Mouse (Mus musculus) neural tube, embryonic 11.5 days (tissue): ENCODE data around the gene Cfap54. TPM values are rescaled to one million over a fixed set of nuclear protein-coding genes. Genes with fewer than 3 reads are reported as not detected.
A peak's percentile ranks its signal among the peaks of the same experiment; 100 is the strongest.

Source experiments
- ATAC-seq: fragments of 200-750 bp; cut with Nextera tagmentation; 2 replicates; pipeline ENCODE4 v1.8.0; 2017; ENCODE audit warnings: moderate number of reproducible peaks, mild to moderate bottlenecking, moderate TSS enrichment, moderate library complexity; ENCODE audit not compliant: insufficient read depth, low FRiP score, low TSS enrichment
- DNase-seq: peaks from one replicate; pipeline ENCODE4 v3.0.0-alpha.2; 2015; ENCODE audit warnings: low spot score
- H3K27ac ChIP-seq: fragments of 300-500 bp; sonication (generic); 2 replicates; pipeline ENCODE4 v1.5.1; 2014; ENCODE audit warnings: low read depth, mild to moderate bottlenecking, low read length
- H3K27me3 ChIP-seq: fragments of 300-500 bp; sonication (generic); 2 replicates; pipeline ENCODE4 v1.6.1; 2014; ENCODE audit warnings: mild to moderate bottlenecking, low read length, mixed read lengths; ENCODE audit not compliant: control insufficient read depth, insufficient read depth
- H3K36me3 ChIP-seq: fragments of 300-500 bp; sonication (generic); 2 replicates; pipeline ENCODE4 v1.6.1; 2014; ENCODE audit warnings: mild to moderate bottlenecking, low read length, moderate library complexity, mixed read lengths; ENCODE audit not compliant: control insufficient read depth, insufficient read depth
- H3K4me1 ChIP-seq: fragments of 300-500 bp; sonication (generic); 2 replicates; pipeline ENCODE4 v1.6.1; 2014; ENCODE audit warnings: low read length, mixed read lengths; ENCODE audit not compliant: control insufficient read depth, insufficient read depth
- H3K4me2 ChIP-seq: fragments of 300-500 bp; sonication (generic); 2 replicates; pipeline ENCODE4 v1.6.1; 2014; ENCODE audit warnings: low read depth, mild to moderate bottlenecking, moderate library complexity
- H3K4me3 ChIP-seq: fragments of 300-500 bp; sonication (generic); 2 replicates; pipeline ENCODE4 v1.5.1; 2014; ENCODE audit warnings: low read depth, low read length
- H3K9ac ChIP-seq: fragments of 300-500 bp; sonication (generic); 2 replicates; pipeline ENCODE4 v1.6.1; 2014; ENCODE audit warnings: mild to moderate bottlenecking, low read length
- H3K9me3 ChIP-seq: fragments of 300-500 bp; sonication (generic); 2 replicates; pipeline ENCODE4 v1.6.1; 2016; ENCODE audit warnings: low read length; ENCODE audit not compliant: control insufficient read depth
- WGBS: fragments of 180-500 bp; shearing (Covaris S2); extraction: QIAGEN DNeasy Blood & Tissue Kit; methylation state at CpG from one replicate; pipeline ENCODE4 v1.1.7; 2014; 5-methylcytosine and 5-hydroxymethylcytosine counted together
- polyA plus RNA-seq: library from polyadenylated mRNA; unstranded; fragments of >200 nt; fragmentation: Nextera tagmentation; extraction: Ambion mirVana; gene quantifications from 2 replicates; pipeline ENCODE4 v1.2.1, GENCODE M21; 2014

Cfap54 gene
- 0.21 and 0.35 TPM in 2 replicates for polyA plus RNA-seq

- no peaks in the 10 kb centered on the region for H3K36me3 ChIP-seq
Observed at GRCm38 (mm10) chr10:93081133-93081779, at the start of gene Cfap54. TSS of gene Cfap54 (minus strand) at chr10:93081618.

GRCm38 (mm10) chr10:93130456-93130940, 49.1 kb upstream of the Cfap54 start:
- ATAC-seq (no peak), DNase-seq (no peak)
- WGBS: 85% methylated on average over 10 of the region's 10 CpGs
- no peaks in the 10 kb centered on the region for H3K36me3 ChIP-seq
- H3K4me1 ChIP-seq: no peaks in the 10 kb centered on the region
- no peak overlapping the region for H3K4me3 ChIP-seq
- H3K9ac ChIP-seq: no peak overlapping the region
- no peaks in the 10 kb centered on the region for H3K27me3 ChIP-seq
- H3K4me2 ChIP-seq: no peak overlapping the region
- H3K27ac ChIP-seq: no peak overlapping the region
- no peaks in the 10 kb centered on the region for H3K9me3 ChIP-seq

More at GRCm38 (mm10) chr10:93081133-93081779, at the start of gene Cfap54:
- Histone ChIP-seq H3K4me1 (no peaks in the 10 kb centered on the region), H3K4me3 (peak within 1 kb of the TSS; percentile 42), H3K4me2 (peak within 1 kb of the TSS; percentile 48), H3K9ac (peak within 1 kb of the TSS; percentile 33; the same call in 1 of the 2 replicates), H3K27me3 (no peaks in the 10 kb centered on the region), H3K27ac (no peak within 1 kb of the TSS), H3K9me3 (no peaks in the 10 kb centered on the region)
- ATAC-seq (peak; percentile 72), DNase-seq (peak; percentile 93)
- 2% methylated on average over 34 of the region's 34 CpGs for WGBS

- DNase-seq: no peak
- Histone ChIP-seq H3K9ac (no peak overlapping the region), H3K4me2 (no peak overlapping the region), H3K36me3 (no peaks in the 10 kb centered on the region), H3K4me3 (no peak overlapping the region), H3K4me1 (no peaks in the 10 kb centered on the region), H3K9me3 (no peaks in the 10 kb centered on the region), H3K27ac (no peak overlapping the region), H3K27me3 (no peaks in the 10 kb centered on the region)
- 73% methylated on average over 9 of the region's 9 CpGs for WGBS
- no peak for ATAC-seq
Observed at GRCm38 (mm10) chr10:93129904-93130455, 48.6 kb upstream of the Cfap54 start.

GRCm38 (mm10) chr10:93129345-93129744, 47.9 kb upstream of the Cfap54 start:
- no peak overlapping the region for H3K9ac ChIP-seq
- no peaks in the 10 kb centered on the region for H3K9me3 ChIP-seq
- no peaks in the 10 kb centered on the region for H3K4me1 ChIP-seq
- H3K4me3 ChIP-seq: no peak overlapping the region
- no peak overlapping the region for H3K4me2 ChIP-seq
- 86% methylated on average over 1 of the region's 1 CpGs for WGBS
- ATAC-seq: no peak
- no peak for DNase-seq
- no peak overlapping the region for H3K27ac ChIP-seq
- H3K27me3 ChIP-seq: no peaks in the 10 kb centered on the region
- no peaks in the 10 kb centered on the region for H3K36me3 ChIP-seq

GRCm38 (mm10) chr10:93128566-93128965, 47.1 kb upstream of the Cfap54 start:
- Histone ChIP-seq H3K27me3 (no peaks in the 10 kb centered on the region), H3K36me3 (no peaks in the 10 kb centered on the region), H3K4me1 (no peaks in the 10 kb centered on the region), H3K4me3 (no peak overlapping the region), H3K27ac (no peak overlapping the region), H3K9me3 (no peaks in the 10 kb centered on the region), H3K4me2 (no peak overlapping the region), H3K9ac (no peak overlapping the region)
- WGBS: 90% methylated on average over 2 of the region's 2 CpGs
- DNase-seq: no peak
- ATAC-seq: no peak

GRCm38 (mm10) chr10:93126025-93126424, 44.6 kb upstream of the Cfap54 start:
- Histone ChIP-seq H3K4me3 (no peak overlapping the region), H3K9me3 (no peaks in the 10 kb centered on the region), H3K27ac (no peak overlapping the region), H3K9ac (no peak overlapping the region), H3K27me3 (no peaks in the 10 kb centered on the region), H3K4me2 (no peak overlapping the region), H3K4me1 (no peaks in the 10 kb centered on the region), H3K36me3 (no peaks in the 10 kb centered on the region)
- WGBS: 89% methylated on average over 3 of the region's 3 CpGs
- ATAC-seq (no peak), DNase-seq (no peak)

GRCm38 (mm10) chr10:93123957-93124613, 42.7 kb upstream of the Cfap54 start:
- H3K4me1 ChIP-seq: no peaks in the 10 kb centered on the region
- ATAC-seq: no peak
- no peak overlapping the region for H3K27ac ChIP-seq
- no peaks in the 10 kb centered on the region for H3K9me3 ChIP-seq
- WGBS: 77% methylated on average over 12 of the region's 12 CpGs
- no peaks in the 10 kb centered on the region for H3K27me3 ChIP-seq
- no peak overlapping the region for H3K9ac ChIP-seq
- no peak overlapping the region for H3K4me2 ChIP-seq
- DNase-seq: no peak
- no peak overlapping the region for H3K4me3 ChIP-seq
- no peaks in the 10 kb centered on the region for H3K36me3 ChIP-seq

GRCm38 (mm10) chr10:93123310-93123709, 41.9 kb upstream of the Cfap54 start:
- DNase-seq (no peak), ATAC-seq (no peak)
- no peaks in the 10 kb centered on the region for H3K4me1 ChIP-seq
- no peaks in the 10 kb centered on the region for H3K36me3 ChIP-seq
- no peaks in the 10 kb centered on the region for H3K9me3 ChIP-seq
- no peak overlapping the region for H3K9ac ChIP-seq
- no peak overlapping the region for H3K27ac ChIP-seq
- H3K4me2 ChIP-seq: no peak overlapping the region
- no peaks in the 10 kb centered on the region for H3K27me3 ChIP-seq
- 79% methylated on average over 4 of the region's 4 CpGs for WGBS
- H3K4me3 ChIP-seq: no peak overlapping the region
